Mouse (Mus musculus): ENCODE measurements around the gene Clcnkb. TPM values are rescaled to one million over a fixed set of nuclear protein-coding genes. Genes with fewer than 3 reads are reported as not detected.

The Clcnkb gene
- polyA plus RNA-seq, 1 experiment from 2014 or later: 1.2 TPM

DNA sequence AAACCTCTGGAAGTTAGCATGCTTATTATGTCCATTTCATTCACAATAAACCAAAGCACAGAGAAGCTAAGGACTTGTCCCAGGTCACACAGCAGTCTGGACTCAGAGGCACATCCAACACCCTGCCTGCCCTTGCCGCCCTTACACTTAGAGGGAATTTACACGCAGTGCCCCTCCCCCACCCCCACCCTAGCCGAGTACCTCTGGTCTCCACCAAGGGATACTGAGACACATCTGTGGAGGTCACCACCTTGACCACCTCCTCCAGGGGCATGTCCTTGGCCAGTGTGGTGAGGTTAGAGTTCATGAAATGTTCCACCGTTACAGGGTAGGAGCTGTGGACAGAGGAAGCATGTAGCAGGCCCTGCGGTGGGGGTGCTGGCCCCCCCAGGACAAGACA is 27.9 kb downstream of the Clcnkb start:
- CTCF ChIA-PET: interaction anchor here (0.7 to 2.9 kb wide), 10 partner anchors 10 to 186 kb away, joined by 3 to 16 read pairs (median 4); partner anchors contain the start of gene Clcnka

DNA sequence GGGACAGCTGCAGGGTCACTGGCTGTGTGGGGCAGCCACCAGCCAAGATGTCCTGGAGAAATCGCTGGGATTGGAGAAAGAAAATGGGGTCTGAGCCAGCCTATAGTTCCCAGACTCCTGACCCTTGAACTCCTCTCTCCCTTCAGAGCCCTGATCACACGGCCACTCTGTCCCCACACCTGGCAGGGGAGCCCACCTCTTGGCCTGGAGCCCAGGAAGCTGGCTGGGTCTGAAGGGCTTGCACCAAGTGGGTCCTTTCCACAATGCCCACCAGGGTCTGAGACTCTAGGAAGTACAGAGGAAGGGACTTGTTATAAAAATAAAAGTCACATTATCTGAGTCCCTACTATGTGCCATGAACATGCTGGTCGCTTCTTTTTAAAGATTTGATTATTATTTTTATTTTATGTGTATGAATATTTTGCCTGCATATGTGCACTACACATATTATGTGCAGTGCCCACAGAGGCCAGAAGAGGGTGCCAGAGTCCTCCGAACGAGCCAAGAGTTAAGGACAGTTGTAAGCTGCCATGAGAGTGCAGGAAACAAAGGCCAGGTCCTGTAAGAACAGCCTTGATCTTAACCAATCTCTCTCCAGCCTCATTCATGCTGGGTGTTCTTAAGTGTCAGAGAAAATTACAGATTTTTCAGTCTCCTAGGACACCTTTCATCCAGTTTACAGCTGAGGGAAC is 28.6 kb downstream of the Clcnkb start:
- CTCF ChIA-PET: interaction anchor here (0.7 to 2.9 kb wide), 10 partner anchors 11 to 186 kb away, joined by 3 to 16 read pairs (median 4); partner anchors contain the start of gene Clcnka
- ATAC-seq: no peak
- TF ChIP-seq CTCF (IDR thresholded peaks at IDR 0.05): peak; percentile 86
- DNase-seq (ENCODE audit: low read depth, low spot score): no peak
- in situ Hi-C loops (cut with MboI; ENCODE audit: low pct_unique_long_range_greater_than_20kb): no loop called here
- POLR2A ChIA-PET: no interaction called here
- H3K27me3 ChIP-seq: no peaks in the 10 kb centered on the region

More for the DNA sequence above, 27.9 kb downstream of the Clcnkb start:
- DNase-seq (ENCODE audit: low read depth, low spot score) (no peak), ATAC-seq (no peak)
- TF ChIP-seq CTCF (IDR thresholded peaks at IDR 0.05): no peak
- in situ Hi-C loops (cut with MboI; ENCODE audit: low pct_unique_long_range_greater_than_20kb): no loop called here
- POLR2A ChIA-PET: interaction anchor here (0.7 to 0.8 kb wide), 2 partner anchors 381 to 512 kb away, joined by 3 to 5 read pairs; no protein-coding TSS in a partner anchor
- no peaks in the 10 kb centered on the region for H3K27me3 ChIP-seq

- DNase-seq (ENCODE audit: low read depth, low spot score) (no peak), ATAC-seq (no peak)
- in situ Hi-C loops (cut with MboI; ENCODE audit: low pct_unique_long_range_greater_than_20kb): no loop called here
- ChIA-PET CTCF (interaction anchor here (1.2 kb wide), 1 partner anchor 113 kb away, joined by 3 read pairs; no protein-coding TSS in a partner anchor), POLR2A (no interaction called here)
- H3K27me3 ChIP-seq: no peaks in the 10 kb centered on the region
- no peak for TF ChIP-seq CTCF (IDR thresholded peaks at IDR 0.05)
Observed at GRCm38 (mm10) chr4:141386150-141386549, 29.7 kb downstream of the Clcnkb start.

DNA sequence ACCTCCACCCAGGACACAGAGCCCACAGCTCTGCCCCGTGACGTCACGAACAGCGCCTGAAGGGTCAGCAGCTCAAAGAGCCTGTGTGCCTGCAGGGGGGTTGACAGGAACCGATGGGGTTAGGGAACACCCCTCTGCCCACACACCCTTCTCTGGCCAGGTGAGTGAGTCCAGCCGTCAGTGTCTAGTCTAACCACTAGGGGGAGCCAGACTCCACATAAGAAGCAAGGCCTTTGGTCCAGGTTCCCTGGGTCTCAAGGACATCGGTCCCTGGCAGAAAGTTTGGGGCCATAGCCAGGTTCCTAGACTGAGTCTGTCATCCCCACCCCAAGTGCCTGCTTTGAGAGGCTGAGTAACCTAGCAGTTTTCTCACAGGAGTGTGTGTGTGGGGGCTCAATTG is 30.5 kb downstream of the Clcnkb start:
- POLR2A ChIA-PET: interaction anchor here (0.6 kb wide), 1 partner anchor 406 kb away, joined by 3 read pairs; no protein-coding TSS in a partner anchor
- no peak for ATAC-seq
- in situ Hi-C loops (cut with MboI; ENCODE audit: low pct_unique_long_range_greater_than_20kb): no loop called here
- TF ChIP-seq CTCF (IDR thresholded peaks at IDR 0.05): no peak
- CTCF ChIA-PET: interaction anchor here (1.5 kb wide), 1 partner anchor 19 kb away, joined by 4 read pairs; no protein-coding TSS in a partner anchor
- DNase-seq (ENCODE audit: low read depth, low spot score): no peak
- no peaks in the 10 kb centered on the region for H3K27me3 ChIP-seq

- ChIA-PET CTCF (no interaction called here), POLR2A (interaction anchor here (1.2 kb wide), 1 partner anchor 10 kb away, joined by 3 read pairs; no protein-coding TSS in a partner anchor)
- no peak for ATAC-seq
- TF ChIP-seq CTCF (IDR thresholded peaks at IDR 0.05): no peak
- no peaks in the 10 kb centered on the region for H3K27me3 ChIP-seq
- DNase-seq (ENCODE audit: low read depth, low spot score): no peak
- in situ Hi-C loops (cut with MboI; ENCODE audit: low pct_unique_long_range_greater_than_20kb): no loop called here
Observed at GRCm38 (mm10) chr4:141382406-141382805, 33.4 kb downstream of the Clcnkb start.

DNA sequence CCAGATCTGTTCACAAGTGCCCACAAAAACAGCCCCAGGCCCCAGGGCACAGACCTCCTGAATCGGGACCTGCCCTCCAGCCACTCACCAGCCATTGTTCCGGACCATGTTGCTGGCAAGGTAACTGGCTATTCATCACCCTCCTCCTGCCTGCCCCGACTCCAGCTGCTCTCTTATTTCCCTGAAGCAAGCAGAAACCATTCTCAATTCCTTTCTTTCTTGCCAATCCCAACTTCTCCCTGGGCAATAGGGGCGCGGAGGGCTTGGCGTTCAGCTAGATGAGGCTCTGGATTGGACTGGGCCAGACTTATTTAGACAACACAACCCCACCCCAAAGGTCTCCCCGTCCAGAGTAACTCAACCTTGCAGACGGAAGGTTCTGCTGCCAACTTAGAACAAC is 36.1 kb downstream of the Clcnkb start:
- no peak for DNase-seq (ENCODE audit: low read depth, low spot score)
- CTCF ChIA-PET: no interaction called here
- no peak for ATAC-seq
- POLR2A ChIA-PET: no interaction called here
- TF ChIP-seq CTCF (IDR thresholded peaks at IDR 0.05): no peak
- no peaks in the 10 kb centered on the region for H3K27me3 ChIP-seq
- in situ Hi-C loops (cut with MboI; ENCODE audit: low pct_unique_long_range_greater_than_20kb): no loop called here

- in situ Hi-C loops (cut with MboI; ENCODE audit: low pct_unique_long_range_greater_than_20kb): no loop called here
- no peak for DNase-seq (ENCODE audit: low read depth, low spot score)
- ATAC-seq: no peak
- CTCF ChIA-PET: interaction anchor here (0.6 kb wide), 1 partner anchor 11 kb away, joined by 3 read pairs; no protein-coding TSS in a partner anchor
- H3K27me3 ChIP-seq: no peaks in the 10 kb centered on the region
- POLR2A ChIA-PET: no interaction called here
- no peak for TF ChIP-seq CTCF (IDR thresholded peaks at IDR 0.05)
Observed at GRCm38 (mm10) chr4:141372426-141372825, 43.4 kb downstream of the Clcnkb start.

DNA sequence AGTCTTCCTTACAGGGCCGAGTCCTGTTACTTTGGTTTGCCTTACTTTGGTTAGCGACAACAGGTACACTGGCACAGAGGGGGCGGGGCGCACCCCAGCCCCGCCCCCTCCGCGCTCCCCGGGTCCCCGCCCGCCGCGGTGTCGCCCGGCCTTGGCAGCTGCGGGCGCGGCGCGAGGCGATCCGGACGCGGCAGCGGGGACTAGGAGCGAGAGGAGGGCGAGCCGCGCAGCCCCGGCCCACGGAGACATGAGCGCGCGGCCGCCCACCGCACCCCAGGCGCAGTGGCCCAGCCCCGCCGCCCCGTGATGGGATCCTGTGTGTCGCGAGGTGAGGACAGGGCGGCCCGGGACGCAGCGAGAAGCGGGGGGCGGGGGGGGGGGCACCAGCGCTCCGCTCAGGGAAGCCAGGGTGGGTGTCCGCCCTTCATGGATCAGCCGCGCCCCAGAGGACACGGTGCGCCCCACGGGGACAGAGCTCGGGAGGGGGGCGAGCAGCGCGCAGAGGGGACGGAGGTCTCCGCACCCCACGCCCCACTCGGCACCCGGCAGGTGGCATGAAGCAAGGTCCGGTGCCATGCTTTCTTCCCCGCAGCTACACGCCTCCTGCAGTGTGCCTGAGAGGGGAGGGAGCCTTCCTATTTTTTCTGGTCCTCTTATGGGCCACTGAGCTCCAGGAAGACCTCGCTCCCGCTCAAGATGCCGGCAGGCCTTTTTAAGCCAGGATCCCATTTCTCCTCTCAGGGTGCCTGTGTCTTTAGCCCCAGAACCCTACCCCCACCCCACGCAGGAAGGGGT is 47.6 kb downstream of the Clcnkb start, which contains the start of gene Fam131c:
Gene Fam131c, plus strand, starts transcription at position 224 of the 795 bp plus-strand sequence.
- no peak for ATAC-seq
- no peak for DNase-seq (ENCODE audit: low read depth, low spot score)
- ChIA-PET POLR2A (no interaction called here), CTCF (no interaction called here)
- H3K27me3 ChIP-seq: no peaks in the 10 kb centered on the region
- in situ Hi-C loops (cut with MboI; ENCODE audit: low pct_unique_long_range_greater_than_20kb): loop anchor here (10.0 kb wide), 1 partner anchor 223 kb away; the partner anchor contains the start of gene Fbxo42
- TF ChIP-seq CTCF (IDR thresholded peaks at IDR 0.05): no peak

- ChIA-PET POLR2A (no interaction called here), CTCF (interaction anchor here (1.2 to 3.6 kb wide), 2 partner anchors 22 to 93 kb away, joined by 3 to 15 read pairs; no protein-coding TSS in a partner anchor)
- in situ Hi-C loops (cut with MboI; ENCODE audit: low pct_unique_long_range_greater_than_20kb): loop anchor here (10.0 kb wide), 1 partner anchor 221 kb away; the partner anchor contains the start of gene Fbxo42
- ATAC-seq (peak; percentile 45), DNase-seq (ENCODE audit: low read depth, low spot score) (no peak)
- no peaks in the 10 kb centered on the region for H3K27me3 ChIP-seq
- TF ChIP-seq CTCF (IDR thresholded peaks at IDR 0.05): no peak
Observed at GRCm38 (mm10) chr4:141365876-141366275, 49.9 kb downstream of the Clcnkb start.

DNA sequence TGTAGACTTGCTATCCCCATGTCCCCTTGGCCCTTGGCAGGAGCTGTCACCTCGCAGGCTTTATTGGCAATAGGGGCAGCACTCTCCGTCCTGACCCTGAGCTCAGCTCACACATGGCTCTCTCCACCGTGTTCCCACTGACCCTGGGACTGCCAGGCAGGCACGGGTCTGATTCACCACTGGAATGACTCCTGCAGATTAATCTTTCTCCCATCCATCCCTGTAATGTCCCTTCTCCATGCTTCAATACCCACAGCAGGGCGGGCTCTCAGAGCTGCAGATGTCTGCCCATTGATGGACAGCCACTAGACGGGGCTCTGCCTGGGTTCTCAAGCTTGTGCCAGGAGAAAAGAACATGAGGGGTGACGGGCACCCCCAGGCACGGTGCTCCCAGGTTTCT is 50.7 kb downstream of the Clcnkb start:
- TF ChIP-seq CTCF (IDR thresholded peaks at IDR 0.05): no peak
- ATAC-seq: peak; percentile 44
- no peak for DNase-seq (ENCODE audit: low read depth, low spot score)
- ChIA-PET CTCF (interaction anchor here (1.2 to 3.6 kb wide), 3 partner anchors 22 to 92 kb away, joined by 3 to 15 read pairs (median 3); no protein-coding TSS in a partner anchor), POLR2A (no interaction called here)
- no peaks in the 10 kb centered on the region for H3K27me3 ChIP-seq
- in situ Hi-C loops (cut with MboI; ENCODE audit: low pct_unique_long_range_greater_than_20kb): loop anchor here (10.0 kb wide), 1 partner anchor 220 kb away; the partner anchor contains the start of gene Fbxo42
